Mouse (Mus musculus) forebrain, embryonic 10.5 days (tissue): ENCODE data around the gene Kirrel3. TPM values are rescaled to one million over a fixed set of nuclear protein-coding genes. Genes with fewer than 3 reads are reported as not detected.

Experiments used
- DNase-seq: peaks from one replicate; pipeline ENCODE4 v3.0.0-alpha.2; 2017; ENCODE audit warnings: low spot score; ENCODE audit errors: extremely low spot score
- H3K27ac ChIP-seq: fragments of 300-500 bp; sonication (generic); 2 replicates; pipeline ENCODE4 v1.5.1; 2016; ENCODE audit warnings: mild to moderate bottlenecking
- H3K27me3 ChIP-seq: fragments of 300-500 bp; sonication (generic); 2 replicates; pipeline ENCODE4 v1.6.1; 2016; ENCODE audit warnings: mild to moderate bottlenecking; ENCODE audit not compliant: poor library complexity, severe bottlenecking
- H3K36me3 ChIP-seq: fragments of 300-500 bp; sonication (generic); replicated peaks from 2 replicates; pipeline ENCODE4 v1.6.1; 2016; ENCODE audit warnings: mild to moderate bottlenecking, moderate library complexity
- H3K4me1 ChIP-seq: fragments of 300-500 bp; sonication (generic); 2 replicates; pipeline ENCODE4 v1.6.1; 2016
- H3K4me3 ChIP-seq: fragments of 300-500 bp; sonication (generic); 2 replicates; pipeline ENCODE4 v1.5.1; 2016; ENCODE audit warnings: mild to moderate bottlenecking, moderate library complexity
- H3K9me3 ChIP-seq: fragments of 300-500 bp; sonication (generic); 2 replicates; pipeline ENCODE4 v1.6.1; 2016; ENCODE audit warnings: mild to moderate bottlenecking, moderate library complexity
- WGBS: fragments of 180-500 bp; shearing (Covaris S2); methylation state at CpG from one replicate; pipeline ENCODE4 v1.1.7; 2016; 5-methylcytosine and 5-hydroxymethylcytosine counted together
- polyA plus RNA-seq: library from polyadenylated mRNA; unstranded; fragments of >200 nt; fragmentation: Nextera tagmentation; extraction: Ambion mirVana; gene quantifications from 2 replicates; pipeline ENCODE4 v1.2.1, GENCODE M21; 2016

The Kirrel3 gene
- polyA plus RNA-seq, 1 experiment from 2014 or later: 3.0 TPM

DNA sequence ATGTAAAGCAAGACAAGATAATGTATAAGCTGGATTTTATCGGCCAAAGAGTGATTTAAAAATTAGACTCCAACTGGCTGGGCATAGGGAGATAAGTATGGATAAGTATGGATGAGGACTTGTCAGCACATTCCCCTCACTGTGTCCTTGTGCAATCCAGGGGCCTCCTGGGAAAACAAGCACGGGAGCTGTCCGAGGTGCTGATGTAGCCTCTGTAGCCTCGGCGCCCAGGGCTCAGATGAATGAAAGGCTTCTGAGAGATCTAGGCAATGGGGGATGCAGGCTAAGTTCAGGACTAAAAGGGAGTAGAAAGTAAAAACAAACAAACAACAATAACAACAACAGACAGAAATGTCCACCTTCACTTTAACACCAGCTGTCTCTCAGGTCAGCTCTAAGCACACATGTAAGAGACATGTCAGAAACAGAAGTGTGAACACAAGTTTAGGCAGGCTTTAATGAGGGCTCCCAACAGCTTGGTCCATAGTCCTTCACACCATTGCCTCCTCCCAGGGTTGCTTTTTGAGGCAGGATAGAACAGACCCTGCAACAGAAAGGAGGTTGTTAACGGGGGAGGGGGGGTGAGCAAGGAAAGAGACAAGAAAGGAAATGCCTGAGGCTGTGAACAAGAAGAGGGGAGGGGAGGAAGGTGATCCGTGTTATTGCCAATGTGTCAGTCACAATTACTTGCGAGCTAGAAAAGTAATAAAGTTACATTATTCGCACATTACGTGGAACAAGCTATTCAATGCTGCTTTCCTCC is 352.2 kb downstream of the Kirrel3 start:
- peak; percentile 67 for DNase-seq
- no peak overlapping the region for H3K27ac ChIP-seq
- WGBS: 45% methylated on average over 10 of the region's 10 CpGs
- H3K9me3 ChIP-seq: no peaks in the 10 kb centered on the region
- peaks cover 31% of the 10 kb centered on the region for H3K4me1 ChIP-seq
- H3K4me3 ChIP-seq: no peak overlapping the region
- no peaks in the 10 kb centered on the region for H3K27me3 ChIP-seq
- H3K36me3 ChIP-seq: no peaks in the 10 kb centered on the region

DNA sequence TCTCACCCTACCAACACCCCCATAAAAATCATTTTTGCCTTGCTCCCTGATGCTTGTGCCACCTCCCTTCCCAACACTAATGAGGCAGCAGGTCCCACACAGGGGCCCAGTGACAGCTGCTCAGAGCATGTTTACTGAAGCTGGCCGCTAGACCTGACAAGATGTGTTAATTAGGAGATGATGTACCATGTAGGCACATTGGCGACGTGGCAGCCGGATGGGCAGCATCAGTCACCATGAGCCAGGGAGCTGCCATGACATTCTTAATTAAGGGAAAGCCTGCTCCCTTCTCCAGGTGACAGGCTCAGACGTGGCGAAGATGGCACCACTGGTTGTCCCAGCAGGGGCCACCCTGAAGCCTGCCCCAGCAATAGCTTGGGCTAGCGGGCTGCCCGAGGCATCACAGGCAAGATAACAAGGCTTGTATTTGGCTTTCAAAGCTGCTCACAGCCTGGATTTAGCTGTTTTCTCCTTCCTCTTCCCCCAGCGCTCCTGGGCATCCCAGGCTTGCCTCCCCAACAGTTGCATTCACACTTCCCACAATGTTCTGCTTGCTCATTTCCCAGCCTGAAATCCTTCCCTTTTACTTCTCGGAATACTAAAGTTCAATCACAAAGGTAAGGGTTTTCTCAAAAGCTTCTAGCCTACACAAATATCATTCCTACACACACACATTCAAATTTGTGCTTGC is 357.7 kb downstream of the Kirrel3 start:
- 80% methylated on average over 10 of the region's 10 CpGs for WGBS
- no peak for DNase-seq
- Histone ChIP-seq H3K36me3 (no peaks in the 10 kb centered on the region), H3K27ac (no peak overlapping the region), H3K4me1 (peaks cover 20% of the 10 kb centered on the region), H3K4me3 (no peak overlapping the region), H3K9me3 (no peaks in the 10 kb centered on the region), H3K27me3 (no peaks in the 10 kb centered on the region)

DNA sequence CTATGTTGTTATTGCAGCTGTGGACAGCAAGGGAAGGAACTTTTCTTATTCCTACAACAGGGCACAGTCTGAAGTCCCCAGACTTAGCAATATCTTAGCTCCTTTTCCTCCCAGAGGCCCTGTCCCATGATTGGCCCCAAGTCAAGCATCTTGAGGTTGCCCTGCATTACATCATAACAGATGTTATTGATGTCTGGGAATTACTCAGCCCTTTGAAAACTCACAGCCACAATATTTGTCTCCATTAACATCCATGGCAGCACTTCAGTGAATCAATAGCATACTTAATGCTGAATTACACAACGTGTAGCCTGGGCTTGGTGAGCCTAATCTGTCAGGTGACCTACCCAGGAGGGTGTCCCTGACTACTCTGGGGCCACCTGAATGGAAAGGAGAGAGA is 360.7 kb downstream of the Kirrel3 start:
- Histone ChIP-seq H3K4me3 (no peak overlapping the region), H3K27me3 (no peaks in the 10 kb centered on the region), H3K4me1 (peaks cover 10% of the 10 kb centered on the region), H3K27ac (no peak overlapping the region), H3K9me3 (no peaks in the 10 kb centered on the region), H3K36me3 (no peaks in the 10 kb centered on the region)
- 83% methylated on average over 1 of the region's 1 CpGs for WGBS
- DNase-seq: no peak

GRCm38 (mm10) chr9:34847664-34848063 is 362.0 kb downstream of the Kirrel3 start:
- Histone ChIP-seq H3K9me3 (no peaks in the 10 kb centered on the region), H3K27me3 (no peaks in the 10 kb centered on the region), H3K4me1 (no peaks in the 10 kb centered on the region), H3K36me3 (no peaks in the 10 kb centered on the region), H3K4me3 (no peak overlapping the region), H3K27ac (no peak overlapping the region)
- DNase-seq: no peak
- WGBS: 59% methylated on average over 5 of the region's 5 CpGs

GRCm38 (mm10) chr9:34851136-34851535 is 365.4 kb downstream of the Kirrel3 start:
- Histone ChIP-seq H3K27me3 (no peaks in the 10 kb centered on the region), H3K4me3 (no peak overlapping the region), H3K9me3 (no peaks in the 10 kb centered on the region), H3K27ac (no peak overlapping the region), H3K4me1 (peaks cover 2% of the 10 kb centered on the region), H3K36me3 (no peaks in the 10 kb centered on the region)
- no peak for DNase-seq
- 91% methylated on average over 4 of the region's 4 CpGs for WGBS

DNA sequence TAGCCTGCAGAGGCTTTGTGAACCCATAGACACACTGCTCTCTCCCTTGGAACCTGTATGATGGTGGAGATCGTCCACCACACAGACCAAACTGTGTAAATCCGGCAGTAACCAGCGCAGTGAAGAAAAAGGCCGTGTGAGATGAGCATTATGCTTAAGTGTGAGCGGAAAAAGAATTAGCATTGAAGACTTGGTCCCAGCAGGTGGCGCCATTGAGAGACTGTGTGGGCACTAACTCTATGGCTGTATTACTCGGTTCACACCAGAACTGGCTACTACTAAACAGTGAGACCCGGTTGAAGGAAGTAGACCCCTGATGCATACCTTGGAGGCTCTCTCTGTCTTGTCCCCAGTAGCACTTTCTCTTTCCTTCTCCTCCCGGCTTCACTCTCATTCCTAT is 371.9 kb downstream of the Kirrel3 start:
- no peaks in the 10 kb centered on the region for H3K36me3 ChIP-seq
- no peak overlapping the region for H3K4me3 ChIP-seq
- peak; percentile 27 for DNase-seq
- H3K4me1 ChIP-seq: peaks cover 22% of the 10 kb centered on the region
- H3K27me3 ChIP-seq: no peaks in the 10 kb centered on the region; the same call in 1 of the 2 replicates
- H3K9me3 ChIP-seq: no peaks in the 10 kb centered on the region; the same call in 1 of the 2 replicates
- WGBS: 66% methylated on average over 9 of the region's 9 CpGs
- H3K27ac ChIP-seq: no peak overlapping the region

- DNase-seq: no peak
- no peak overlapping the region for H3K27ac ChIP-seq
- H3K27me3 ChIP-seq: no peaks in the 10 kb centered on the region; the same call in 1 of the 2 replicates
- 94% methylated on average over 9 of the region's 10 CpGs for WGBS
- H3K4me3 ChIP-seq: no peak overlapping the region
- H3K9me3 ChIP-seq: no peaks in the 10 kb centered on the region; the same call in 1 of the 2 replicates
- peaks cover 22% of the 10 kb centered on the region for H3K4me1 ChIP-seq
- H3K36me3 ChIP-seq: no peaks in the 10 kb centered on the region
Measured at GRCm38 (mm10) chr9:34858071-34858470, 372.4 kb downstream of the Kirrel3 start.

- Histone ChIP-seq H3K27me3 (no peaks in the 10 kb centered on the region; the same call in 1 of the 2 replicates), H3K27ac (no peak overlapping the region), H3K4me1 (peaks cover 22% of the 10 kb centered on the region), H3K4me3 (no peak overlapping the region), H3K36me3 (no peaks in the 10 kb centered on the region), H3K9me3 (no peaks in the 10 kb centered on the region; the same call in 1 of the 2 replicates)
- WGBS: 22% methylated on average over 4 of the region's 4 CpGs
- DNase-seq: no peak
Measured at GRCm38 (mm10) chr9:34860934-34861333, 375.2 kb downstream of the Kirrel3 start.

DNA sequence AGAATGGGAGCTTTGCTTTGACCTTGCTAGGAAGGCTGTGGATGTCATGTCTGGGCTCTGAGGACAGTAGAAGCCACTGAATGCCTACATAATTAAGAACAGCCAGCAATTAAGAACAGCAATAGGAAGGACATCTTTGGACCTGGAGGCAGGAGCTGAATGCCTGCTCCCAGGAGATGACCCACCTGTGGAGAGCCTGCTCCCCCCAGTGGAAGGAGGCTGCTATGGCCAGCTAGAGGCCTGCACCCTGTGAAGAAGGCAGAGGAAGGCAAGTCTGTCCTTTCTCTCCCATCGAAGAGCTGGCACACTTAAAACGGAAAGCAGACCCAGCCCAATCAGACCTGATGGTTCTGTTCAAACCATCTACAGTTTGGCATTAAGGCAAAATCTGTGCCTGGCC is 376.1 kb downstream of the Kirrel3 start:
- H3K9me3 ChIP-seq: no peaks in the 10 kb centered on the region; the same call in 1 of the 2 replicates
- whole genome bisulfite sequencing: 52% methylated on average over 2 of the region's 2 CpGs
- no peak overlapping the region for H3K27ac ChIP-seq
- H3K36me3 ChIP-seq: no peaks in the 10 kb centered on the region
- DNase-seq: peak; percentile 31
- H3K4me3 ChIP-seq: no peak overlapping the region
- peaks cover 17% of the 10 kb centered on the region for H3K4me1 ChIP-seq
- no peaks in the 10 kb centered on the region; the same call in 1 of the 2 replicates for H3K27me3 ChIP-seq

DNA sequence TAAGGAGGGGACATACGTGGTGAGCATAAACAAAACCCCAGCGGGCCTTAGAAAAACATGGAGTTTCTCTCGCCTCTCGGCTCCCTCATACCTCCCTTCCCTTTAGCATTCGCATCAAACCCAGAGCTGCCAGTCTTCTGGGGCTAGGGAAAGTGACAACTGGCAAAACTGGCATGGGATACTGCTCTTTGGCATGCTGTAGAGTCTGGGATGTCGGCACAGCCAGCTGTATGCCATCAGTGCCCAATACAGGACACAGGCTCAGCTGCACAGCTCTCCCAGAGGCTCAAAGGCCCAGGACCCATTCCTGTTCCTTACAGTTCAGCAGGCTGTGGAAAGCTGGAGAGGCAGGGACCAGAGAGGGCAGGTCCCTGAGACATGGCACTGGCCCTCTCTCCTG is 379.9 kb downstream of the Kirrel3 start:
- no peak for DNase-seq
- Histone ChIP-seq H3K4me1 (peaks cover 13% of the 10 kb centered on the region), H3K9me3 (no peaks in the 10 kb centered on the region), H3K27ac (no peak overlapping the region), H3K27me3 (peaks cover 9% of the 10 kb centered on the region), H3K4me3 (no peak overlapping the region), H3K36me3 (no peaks in the 10 kb centered on the region)
- WGBS: 83% methylated on average over 6 of the region's 6 CpGs

DNA sequence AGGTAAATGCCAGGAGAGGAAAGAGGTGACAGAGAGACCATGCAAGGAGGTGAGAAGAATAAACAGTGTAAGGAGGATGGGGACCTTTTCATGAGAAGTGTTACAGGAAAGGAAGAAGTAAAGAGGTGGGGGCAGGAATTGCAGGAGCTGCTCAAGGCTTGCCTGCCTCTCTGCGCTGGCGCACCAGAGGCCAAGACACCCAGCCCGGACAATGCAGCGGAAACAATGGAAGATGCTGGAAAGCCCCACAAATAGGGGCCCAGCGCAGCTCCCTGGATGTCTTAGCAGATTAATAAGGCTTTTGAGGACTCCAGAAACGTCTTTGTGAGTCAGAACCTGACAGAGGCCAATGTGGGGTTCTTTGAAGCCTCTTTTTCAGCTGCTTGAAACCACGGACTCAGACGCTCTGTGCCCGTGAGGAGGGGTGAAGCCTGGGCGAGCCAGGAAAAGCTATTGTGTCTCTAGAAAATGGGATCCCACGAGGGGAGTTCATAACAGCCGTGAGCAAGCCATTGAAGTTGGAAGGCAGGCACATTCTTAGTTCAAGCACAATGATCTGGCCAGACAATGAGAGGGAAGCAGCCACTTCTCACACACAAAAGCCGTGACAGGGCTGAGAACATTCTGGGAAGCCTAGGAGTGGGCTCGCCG is 385.7 kb downstream of the Kirrel3 start:
- H3K4me3 ChIP-seq: no peak overlapping the region; the same call in 1 of the 2 replicates
- peaks cover 24% of the 10 kb centered on the region for H3K27me3 ChIP-seq
- peak; percentile 23 for DNase-seq
- no peaks in the 10 kb centered on the region for H3K36me3 ChIP-seq
- H3K27ac ChIP-seq: peak overlapping the region; percentile 72
- 38% methylated on average over 15 of the region's 15 CpGs for WGBS
- H3K9me3 ChIP-seq: no peaks in the 10 kb centered on the region
- H3K4me1 ChIP-seq: peaks cover 31% of the 10 kb centered on the region

DNA sequence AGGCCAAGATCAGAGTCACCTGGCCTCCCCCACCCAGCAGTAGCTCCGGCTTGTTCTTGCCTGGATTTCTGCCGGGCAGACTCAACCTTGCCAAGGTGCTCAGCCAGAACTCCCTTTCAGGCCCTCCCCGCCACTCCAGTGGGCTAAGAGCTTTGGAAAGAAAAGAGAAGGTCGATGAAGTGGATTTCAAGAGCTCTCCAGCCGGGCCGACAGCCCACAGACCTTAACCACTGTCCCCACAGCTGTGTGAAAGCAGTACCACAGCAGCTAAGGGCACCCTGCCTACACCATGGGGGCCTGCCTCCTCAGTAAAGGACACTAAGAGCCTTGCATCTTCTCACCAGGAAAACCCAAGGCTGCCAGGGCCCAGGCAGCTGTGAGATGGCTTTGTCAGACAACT is 389.5 kb downstream of the Kirrel3 start:
- Histone ChIP-seq H3K27ac (peak overlapping the region; percentile 64; the same call in 1 of the 2 replicates), H3K27me3 (peaks cover 20% of the 10 kb centered on the region), H3K4me1 (peaks cover 31% of the 10 kb centered on the region), H3K9me3 (no peaks in the 10 kb centered on the region), H3K36me3 (no peaks in the 10 kb centered on the region), H3K4me3 (no peak overlapping the region)
- DNase-seq: no peak
- 81% methylated on average over 6 of the region's 6 CpGs for WGBS

GRCm38 (mm10) chr9:34877186-34877585 is 391.5 kb downstream of the Kirrel3 start:
- DNase-seq: no peak
- Histone ChIP-seq H3K4me1 (peaks cover 22% of the 10 kb centered on the region), H3K27ac (no peak overlapping the region), H3K36me3 (no peaks in the 10 kb centered on the region), H3K27me3 (peaks cover 15% of the 10 kb centered on the region), H3K4me3 (no peak overlapping the region), H3K9me3 (no peaks in the 10 kb centered on the region)
- WGBS: 79% methylated on average over 3 of the region's 3 CpGs
